8 mouse cellular contexts compared by ENCODE assay signal in genomic region chr14:20928308-20928685, GRCm38 (mm10). TPM values are rescaled to one million over a fixed set of nuclear protein-coding genes. Genes with fewer than 3 reads are reported as not detected.
DNase-seq lines count a peak whose midpoint lies in the region; ATAC-seq and TF ChIP-seq lines count a peak whose summit lies in the region.

No protein-coding gene starts in this region.

- H3K4me3 ChIP-seq in heart, embryonic 10.5 days: peak overlapping the region; percentile 91
- peak overlapping the region; percentile 95 for H3K4me3 ChIP-seq in G1E (ENCODE audit: low read depth, low read length)
- peak overlapping the region; percentile 84 for H3K4me3 ChIP-seq in forebrain, embryonic 14.5 days (ENCODE audit: low read depth, low read length)
- H3K4me3 ChIP-seq in liver, embryonic 13.5 days (replicated peaks): peak overlapping the region; percentile 88
- peak overlapping the region; percentile 71 for H3K4me3 ChIP-seq in stomach, embryonic 16.5 days (replicated peaks; ENCODE audit: low read length)

- ATAC-seq in G1E (ENCODE audit: extremely low read depth, insufficient number of reproducible peaks, low FRiP score, poor library complexity, severe bottlenecking): no peak
- ATAC-seq in forebrain, embryonic 14.5 days: no peak
- ATAC-seq in liver, embryonic 13.5 days (ENCODE audit: low read depth): no peak
- no peak for ATAC-seq in stomach, embryonic 16.5 days (ENCODE audit: insufficient read depth, low FRiP score)

- no peaks in the 10 kb centered on the region for H3K36me3 ChIP-seq in heart, embryonic 10.5 days
- no peaks in the 10 kb centered on the region for H3K36me3 ChIP-seq in G1E (replicated peaks)
- H3K36me3 ChIP-seq in forebrain, embryonic 14.5 days (ENCODE audit: control insufficient read depth, insufficient read depth, low read length): no peaks in the 10 kb centered on the region
- no peaks in the 10 kb centered on the region for H3K36me3 ChIP-seq in liver, embryonic 13.5 days
- no peaks in the 10 kb centered on the region for H3K36me3 ChIP-seq in stomach, embryonic 16.5 days (ENCODE audit: control insufficient read depth, insufficient read depth, low read length)

- DNase-seq in heart, embryonic 10.5 days (ENCODE audit: low spot score): no peak
- DNase-seq in heart, postnatal 4 days: no peak
- DNase-seq in G1E (ENCODE audit: low spot score): no peak
- DNase-seq in forebrain, embryonic 14.5 days (ENCODE audit: low spot score): peak; percentile 1
- no peak for DNase-seq in liver, embryonic 13.5 days
- no peak for DNase-seq in left cerebral cortex, adult 18-20 months (ENCODE audit: low spot score in 2 of 2)
- no peak for DNase-seq in gastrocnemius, adult 18-20 months (ENCODE audit: low spot score)

- H3K4me2 ChIP-seq in forebrain, embryonic 14.5 days (ENCODE audit: low read length): peak overlapping the region; percentile 78
- peak overlapping the region; percentile 96 for H3K4me2 ChIP-seq in liver, embryonic 13.5 days
- H3K4me2 ChIP-seq in stomach, embryonic 16.5 days (ENCODE audit: low read depth, low read length): peak overlapping the region; percentile 67

- 14% methylated on average over 4 of the region's 4 CpGs for WGBS in heart, embryonic 10.5 days
- WGBS in forebrain, embryonic 14.5 days: 15% methylated on average over 4 of the region's 4 CpGs
- 16% methylated on average over 4 of the region's 4 CpGs for WGBS in liver, embryonic 13.5 days (ENCODE audit: insufficient replicate concordance)
- WGBS in stomach, embryonic 16.5 days: 22% methylated on average over 4 of the region's 4 CpGs

- H3K9ac ChIP-seq in forebrain, embryonic 14.5 days (ENCODE audit: low read length): no peak overlapping the region; the same call in 1 of the 2 replicates
- peak overlapping the region; percentile 90 for H3K9ac ChIP-seq in liver, embryonic 13.5 days
- peak overlapping the region; percentile 76 for H3K9ac ChIP-seq in stomach, embryonic 16.5 days (ENCODE audit: low read length)

- peak overlapping the region; percentile 98 for H3K27ac ChIP-seq in heart, embryonic 10.5 days
- H3K27ac ChIP-seq in forebrain, embryonic 14.5 days (ENCODE audit: low read depth, low read length): no peak overlapping the region
- peak overlapping the region; percentile 82 for H3K27ac ChIP-seq in liver, embryonic 13.5 days
- peak overlapping the region; percentile 84 for H3K27ac ChIP-seq in stomach, embryonic 16.5 days (ENCODE audit: low read length)

- peaks cover 23% of the 10 kb centered on the region for H3K4me1 ChIP-seq in heart, embryonic 10.5 days
- H3K4me1 ChIP-seq in G1E (ENCODE audit: insufficient read depth, low read depth, low read length): peaks cover 60% of the 10 kb centered on the region
- 0 out of 2 replicates have a peak, but pooled peaks cover 7% of the 10 kb centered on the region for H3K4me1 ChIP-seq in forebrain, embryonic 14.5 days (ENCODE audit: control insufficient read depth, insufficient read depth, low read length)
- H3K4me1 ChIP-seq in liver, embryonic 13.5 days (replicated peaks): peaks cover 61% of the 10 kb centered on the region
- peaks cover 9% of the 10 kb centered on the region for H3K4me1 ChIP-seq in stomach, embryonic 16.5 days (ENCODE audit: control insufficient read depth, insufficient read depth, low read length)

- H3K9me3 ChIP-seq in heart, embryonic 10.5 days: no peaks in the 10 kb centered on the region
- H3K9me3 ChIP-seq in G1E (replicated peaks): 0 out of 2 replicates have a peak, but pooled peaks cover 2% of the 10 kb centered on the region
- no peaks in the 10 kb centered on the region for H3K9me3 ChIP-seq in forebrain, embryonic 14.5 days (replicated peaks; ENCODE audit: control insufficient read depth, low read length)
- no peaks in the 10 kb centered on the region for H3K9me3 ChIP-seq in liver, embryonic 13.5 days (replicated peaks)
- H3K9me3 ChIP-seq in stomach, embryonic 16.5 days (replicated peaks; ENCODE audit: control insufficient read depth, low read length): no peaks in the 10 kb centered on the region

- no peak for TF ChIP-seq CTCF in G1E (IDR thresholded peaks at IDR 0.05; ENCODE audit: low read depth, low read length)

- no peaks in the 10 kb centered on the region for H3K27me3 ChIP-seq in heart, embryonic 10.5 days (ENCODE audit: insufficient read depth, poor library complexity, severe bottlenecking)
- no peaks in the 10 kb centered on the region for H3K27me3 ChIP-seq in G1E (ENCODE audit: insufficient read depth, low read length)
- no peaks in the 10 kb centered on the region for H3K27me3 ChIP-seq in forebrain, embryonic 14.5 days (replicated peaks; ENCODE audit: control insufficient read depth, insufficient read depth, low read length)
- no peaks in the 10 kb centered on the region for H3K27me3 ChIP-seq in liver, embryonic 13.5 days
- no peaks in the 10 kb centered on the region for H3K27me3 ChIP-seq in stomach, embryonic 16.5 days (ENCODE audit: control insufficient read depth, insufficient read depth, low read length)

RNA-seq across cellular contexts. Expression of gene Vcl, which starts 0.9 kb away (rescaled TPM):
- polyA plus RNA-seq in heart, embryonic 10.5 days (2016; fragmentation: Nextera tagmentation; extraction: Ambion mirVana): 68.9 and 94.1 TPM in 2 replicates
- total RNA-seq in heart, postnatal 4 days (2021): 100 to 1,000 TPM; 200 to 201 TPM
- 124 and 125 TPM in 2 replicates for total RNA-seq in G1E (2014; fragmentation: Nextera tagmentation)
- 34.6 and 36.9 TPM in 2 replicates for total RNA-seq in G1E (2017)
- polyA plus RNA-seq in G1E (2012): 14.3 and 47.3 TPM in 2 replicates
- 8.4 and 9.3 TPM in 2 replicates for polyA plus RNA-seq in forebrain, embryonic 14.5 days (2014; fragmentation: Nextera tagmentation; extraction: Ambion mirVana)
- 17.0 and 24.6 TPM in 2 replicates for polyA plus RNA-seq in liver, embryonic 13.5 days (2015; fragmentation: Nextera tagmentation; extraction: Ambion mirVana)
- polyA plus RNA-seq in stomach, embryonic 16.5 days (2015; fragmentation: Nextera tagmentation; extraction: Ambion mirVana): 108 and 116 TPM in 2 replicates
- total RNA-seq in left cerebral cortex, adult 18-20 months (2021): 10 to 100 TPM; 21.7 to 26.0 TPM
- total RNA-seq in gastrocnemius, adult 18-20 months (2021): 10 to 100 TPM; 62.3 to 64.9 TPM
